Mouse (Mus musculus): Measurements from ENCODE around the gene Gipr. TPM values are rescaled to one million over a fixed set of nuclear protein-coding genes. Genes with fewer than 3 reads are reported as not detected.
"Not testable (repeated sequence)": the region's sequence is repeated elsewhere in the genome, so short reads cannot be mapped to it uniquely, and the experiment has no call there.

Gipr gene
- total RNA-seq, 2 experiments from 2014 or later: not detected

DNA sequence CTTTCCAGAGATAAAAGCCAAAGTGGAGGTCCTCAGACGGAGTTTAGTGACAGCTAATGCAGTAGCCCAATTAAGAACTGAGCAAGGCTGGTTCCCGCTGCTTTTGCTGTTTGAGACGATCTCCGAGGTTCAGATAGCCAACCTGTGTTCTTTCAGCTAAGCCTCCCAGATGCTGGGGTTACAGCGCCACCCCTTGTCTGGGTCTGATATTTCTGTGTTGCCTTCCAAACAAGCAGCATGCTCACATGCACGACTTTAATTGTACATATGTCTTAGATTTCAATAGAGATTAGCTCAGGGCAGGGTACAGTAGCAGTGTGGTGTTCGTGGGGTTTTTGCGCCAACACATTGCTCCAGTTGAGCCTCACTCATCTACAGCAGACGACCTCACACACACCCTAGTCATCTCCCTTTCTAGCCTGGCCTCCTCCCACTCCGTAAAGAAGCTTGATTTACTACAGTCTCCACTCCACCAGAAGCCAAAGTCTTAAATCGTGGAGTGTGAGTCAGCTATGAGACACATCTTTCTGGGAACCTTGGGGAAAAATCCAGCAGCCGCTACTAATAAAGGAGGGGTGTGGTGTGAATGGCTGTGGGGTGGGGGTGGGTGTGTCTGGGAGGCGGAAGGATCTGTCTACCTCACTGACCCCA is 10.0 kb downstream of the Gipr start:
- ATAC-seq (replicated peaks; ENCODE audit: low FRiP score, low TSS enrichment, poor library complexity, severe bottlenecking): no peak

DNA sequence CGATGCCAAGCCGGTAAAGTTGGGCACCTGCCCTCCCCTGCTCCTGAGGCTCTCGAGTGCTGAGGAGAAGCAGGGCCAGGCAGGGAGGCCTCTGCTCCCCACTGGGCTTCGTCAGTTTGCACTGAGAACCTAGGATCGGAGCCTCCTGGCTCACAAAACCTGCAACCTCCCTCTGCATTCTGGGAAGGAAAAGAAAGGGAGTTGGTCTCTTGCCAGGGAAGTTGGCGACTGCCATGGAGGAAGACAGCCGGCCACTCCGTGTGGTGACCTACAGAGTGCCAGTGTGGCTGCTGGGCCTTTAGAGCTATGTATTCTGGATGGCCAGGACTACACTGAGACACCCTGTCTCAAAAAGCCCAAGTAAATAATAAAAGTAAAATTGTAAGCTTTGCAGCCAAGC is 11.1 kb downstream of the Gipr start:
- ATAC-seq (replicated peaks; ENCODE audit: low FRiP score, low TSS enrichment, poor library complexity, severe bottlenecking): no peak

DNA sequence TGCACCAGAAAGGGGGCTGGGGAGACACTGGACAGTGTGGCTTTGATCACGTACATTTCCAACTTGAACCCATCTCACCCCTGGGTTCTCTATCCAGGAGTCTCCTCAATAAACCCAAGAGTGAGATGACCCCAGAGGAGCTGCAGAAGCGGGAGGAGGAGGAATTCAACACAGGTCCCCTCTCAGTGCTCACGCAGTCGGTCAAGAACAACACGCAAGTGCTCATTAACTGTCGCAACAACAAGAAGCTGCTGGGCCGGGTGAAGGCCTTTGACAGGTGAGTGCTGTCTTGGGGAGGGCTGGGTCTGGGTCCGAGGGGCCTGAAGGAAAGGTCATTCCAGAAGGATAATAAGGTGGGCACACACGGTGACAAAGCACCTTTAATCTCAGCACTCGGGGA is 14.8 kb downstream of the Gipr start:
- not testable (repeated sequence) for ATAC-seq (replicated peaks; ENCODE audit: low FRiP score, low TSS enrichment, poor library complexity, severe bottlenecking)

DNA sequence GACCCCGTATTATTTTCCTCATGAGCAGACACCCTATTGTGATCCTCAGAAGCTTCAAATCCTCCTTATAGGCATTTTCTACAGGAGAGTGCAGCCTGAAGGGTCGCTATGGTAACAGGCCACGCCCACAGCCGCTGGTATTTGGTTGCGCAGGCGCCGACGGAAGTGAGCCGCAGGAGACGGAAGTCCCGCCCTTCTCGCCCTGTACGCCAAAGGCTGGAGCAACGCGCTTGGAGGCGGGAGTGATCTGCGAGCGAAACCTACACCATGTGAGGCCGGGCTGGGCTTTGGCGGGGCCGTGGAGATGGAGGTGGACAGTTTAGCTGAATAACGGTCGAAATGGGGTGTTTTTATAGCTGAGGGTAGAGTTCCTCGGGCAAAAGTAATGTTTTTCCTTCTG is 16.3 kb downstream of the Gipr start, which contains the start of gene Snrpd2:
Gene Snrpd2 (plus strand): TSS at position 97 of the 400 bp plus-strand sequence.
- peak; percentile 81 for ATAC-seq (replicated peaks; ENCODE audit: low FRiP score, low TSS enrichment, poor library complexity, severe bottlenecking)

DNA sequence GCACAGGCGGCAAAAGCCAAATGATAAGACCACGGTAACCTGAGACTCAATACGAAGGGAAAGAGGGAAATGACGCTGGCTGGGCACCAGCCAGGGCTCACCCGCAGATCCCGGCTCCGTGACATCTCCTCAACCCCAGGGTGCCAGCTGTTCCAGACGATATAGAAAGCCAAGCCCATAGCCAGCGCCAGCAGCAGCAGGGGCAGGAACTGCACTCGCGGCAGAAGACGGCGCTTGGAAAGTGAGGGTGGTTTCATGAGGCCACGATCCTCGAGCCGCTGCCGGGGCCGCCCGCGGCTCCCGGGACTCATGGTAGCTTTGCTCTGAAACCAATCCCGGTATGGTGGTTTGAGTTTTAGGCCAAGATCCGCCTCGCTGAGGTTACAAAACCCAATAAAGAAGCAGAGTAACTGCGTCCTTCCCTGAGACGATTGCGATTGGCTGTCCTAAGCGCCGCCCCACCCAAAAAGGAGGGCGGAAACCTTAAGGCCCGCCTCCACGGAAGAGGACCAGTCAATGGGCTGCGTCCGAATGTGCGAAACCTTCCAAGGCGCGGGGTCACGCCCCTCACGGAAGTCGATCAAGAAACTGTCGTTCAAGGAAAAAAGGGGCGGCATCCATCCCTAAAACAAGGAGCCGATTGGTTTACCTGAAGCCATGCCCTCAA is 16.9 kb downstream of the Gipr start, which contains the start of gene Qpctl:
Gene Qpctl (minus strand): TSS at position 417 of the 667 bp plus-strand sequence.
- peak; percentile 92 for ATAC-seq (replicated peaks; ENCODE audit: low FRiP score, low TSS enrichment, poor library complexity, severe bottlenecking)

DNA sequence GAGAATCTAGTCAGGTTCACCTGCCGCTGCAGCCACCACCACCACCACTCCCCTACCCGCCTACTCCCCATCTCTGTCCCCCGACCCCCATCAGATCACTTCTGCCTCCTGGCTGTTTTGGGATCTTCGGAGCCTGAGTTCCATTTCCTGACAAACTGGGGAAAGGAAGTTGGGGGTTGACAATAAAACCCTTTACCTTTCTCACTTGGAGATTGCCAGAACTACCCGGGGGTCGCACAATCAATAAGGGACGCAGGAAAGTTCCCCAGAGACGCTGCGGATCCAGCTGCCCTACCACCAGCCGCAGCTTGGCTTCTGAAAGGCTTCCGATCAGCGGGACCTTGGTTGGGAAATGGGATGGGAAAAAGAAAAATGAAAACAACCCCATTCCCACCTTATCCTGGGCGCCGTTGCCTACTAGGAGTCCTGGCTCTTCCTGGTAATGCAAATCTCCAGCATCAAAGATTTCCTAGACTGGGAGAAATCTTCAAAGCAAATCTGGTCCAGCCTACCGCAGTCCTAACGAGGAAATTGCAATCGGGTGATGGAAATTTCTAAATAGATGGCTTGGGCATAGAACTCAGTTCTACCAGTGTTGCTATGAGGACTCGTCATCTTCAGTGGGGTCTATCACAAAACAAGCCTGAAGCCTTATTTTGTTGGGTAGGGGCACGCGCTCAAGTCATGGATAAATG is 17.6 kb downstream of the Gipr start:
- no peak for ATAC-seq (replicated peaks; ENCODE audit: low FRiP score, low TSS enrichment, poor library complexity, severe bottlenecking)

DNA sequence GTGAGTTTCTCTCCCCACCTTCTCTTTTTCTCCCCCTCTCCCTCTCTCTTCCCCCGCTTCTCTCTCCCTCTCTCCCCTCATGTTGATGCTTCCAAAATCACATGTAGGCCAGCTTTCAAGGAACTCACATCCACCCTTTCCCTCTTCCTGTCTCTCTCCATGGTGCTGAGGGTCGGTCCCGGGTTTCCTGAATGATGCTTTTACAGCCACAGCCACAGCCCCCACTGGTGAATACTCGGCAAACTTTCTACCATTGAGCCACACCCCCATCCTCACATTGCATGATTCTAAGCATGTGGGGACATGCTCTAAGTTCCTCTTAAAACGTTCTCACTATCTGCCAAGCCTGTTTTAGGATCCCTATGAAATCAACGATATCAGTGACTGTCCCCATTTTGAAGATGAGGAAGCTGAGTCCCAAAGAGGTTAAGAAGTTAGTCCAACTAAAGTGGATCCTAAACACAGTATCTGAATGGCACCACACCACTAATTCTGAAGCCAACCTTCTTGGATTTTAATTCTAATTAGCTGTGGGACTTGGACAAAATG is 18.4 kb downstream of the Gipr start:
- ATAC-seq (replicated peaks; ENCODE audit: low FRiP score, low TSS enrichment, poor library complexity, severe bottlenecking): no peak

DNA sequence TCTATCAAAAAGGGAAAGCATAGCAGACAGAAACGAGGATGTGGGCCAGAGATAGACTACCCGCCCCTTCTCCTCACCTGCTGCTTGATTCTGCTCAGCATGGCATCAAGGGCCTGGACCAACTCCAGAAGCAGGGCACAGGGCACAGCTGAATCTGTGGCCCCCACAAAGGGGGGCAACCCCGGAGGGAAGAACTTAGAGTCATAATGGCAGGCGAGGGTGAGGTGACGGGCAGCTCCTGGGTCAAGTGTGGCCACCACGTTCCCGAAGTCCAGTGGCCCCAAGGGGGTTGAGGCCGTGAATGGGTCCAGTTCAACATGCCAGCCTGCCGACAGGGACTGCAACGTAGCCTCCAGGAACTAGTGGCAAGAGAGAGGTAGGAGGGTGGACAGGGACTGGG is 19.1 kb downstream of the Gipr start:
- no peak for ATAC-seq (replicated peaks; ENCODE audit: low FRiP score, low TSS enrichment, poor library complexity, severe bottlenecking)

DNA sequence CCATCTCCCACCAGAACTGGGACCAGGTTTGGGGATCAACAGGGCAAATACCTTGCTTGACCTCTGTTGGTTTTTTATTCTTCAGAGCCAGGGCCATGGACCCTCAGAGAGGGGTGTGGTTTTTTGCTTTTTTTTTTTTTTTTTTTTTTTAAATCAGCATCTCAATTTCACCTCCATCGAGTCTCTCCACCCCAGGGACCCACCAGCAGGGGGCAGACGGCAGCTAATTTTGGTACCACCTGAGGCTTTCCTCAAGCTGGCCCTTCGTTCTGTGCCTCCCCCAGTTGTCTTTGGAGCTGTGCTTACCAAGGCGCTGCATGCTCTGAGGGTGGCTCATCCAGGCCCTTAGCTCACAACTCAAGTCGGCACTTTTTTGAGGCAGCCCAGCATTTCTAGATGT is 28.5 kb downstream of the Gipr start:
- ATAC-seq (replicated peaks; ENCODE audit: low FRiP score, low TSS enrichment, poor library complexity, severe bottlenecking): 0 out of 2 replicates have a peak, but pooled peaks have one; percentile 35

DNA sequence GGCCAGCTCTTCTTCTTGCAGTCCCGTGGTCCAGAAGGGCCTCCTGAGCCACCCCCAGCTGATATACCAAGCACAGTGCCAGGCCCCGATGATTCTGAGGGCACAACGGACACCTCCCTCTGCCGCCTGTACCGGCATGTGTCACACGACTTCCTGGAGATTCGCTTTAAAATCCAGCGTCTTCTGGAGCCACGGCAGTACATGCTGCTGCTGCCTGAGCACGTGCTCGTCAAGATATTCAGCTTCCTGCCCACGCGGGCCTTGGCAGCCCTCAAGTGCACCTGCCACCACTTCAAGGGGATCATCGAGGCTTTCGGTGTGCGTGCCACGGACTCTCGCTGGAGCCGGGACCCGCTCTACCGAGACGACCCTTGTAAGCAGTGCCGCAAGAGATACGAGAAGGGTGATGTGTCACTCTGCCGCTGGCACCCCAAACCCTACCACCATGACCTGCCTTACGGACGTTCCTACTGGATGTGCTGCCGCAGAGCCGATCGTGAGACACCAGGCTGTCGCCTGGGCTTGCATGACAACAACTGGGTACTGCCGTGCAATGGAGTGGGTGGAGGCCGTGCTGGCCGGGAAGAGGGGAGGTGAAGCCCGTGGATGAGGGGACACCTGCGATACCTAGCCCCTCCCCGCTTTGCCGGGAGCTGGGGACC is 29.1 kb downstream of the Gipr start:
- ATAC-seq (replicated peaks; ENCODE audit: low FRiP score, low TSS enrichment, poor library complexity, severe bottlenecking): no peak; the same call in 1 of the 2 replicates

DNA sequence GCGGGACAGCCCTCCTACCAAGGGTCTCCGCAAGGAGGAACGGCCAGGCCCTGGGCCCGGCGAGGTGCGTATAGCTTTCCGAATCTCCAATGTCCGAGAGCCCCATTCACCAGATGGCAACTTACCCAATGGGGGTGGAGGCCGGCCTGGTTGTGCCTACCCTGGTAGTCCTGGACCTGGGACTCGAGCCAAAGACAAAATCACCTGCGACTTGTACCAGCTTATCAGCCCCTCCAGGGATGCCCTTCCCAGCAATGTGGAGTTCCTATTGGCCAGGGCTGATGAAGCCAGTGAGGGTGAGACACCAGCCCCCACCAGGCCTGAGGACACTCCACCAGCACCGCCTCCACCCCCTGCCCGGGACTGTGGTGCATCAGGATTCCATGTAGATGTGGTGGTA is 29.8 kb downstream of the Gipr start:
- ATAC-seq (replicated peaks; ENCODE audit: low FRiP score, low TSS enrichment, poor library complexity, severe bottlenecking): 0 out of 2 replicates have a peak, but pooled peaks have one; percentile 11

DNA sequence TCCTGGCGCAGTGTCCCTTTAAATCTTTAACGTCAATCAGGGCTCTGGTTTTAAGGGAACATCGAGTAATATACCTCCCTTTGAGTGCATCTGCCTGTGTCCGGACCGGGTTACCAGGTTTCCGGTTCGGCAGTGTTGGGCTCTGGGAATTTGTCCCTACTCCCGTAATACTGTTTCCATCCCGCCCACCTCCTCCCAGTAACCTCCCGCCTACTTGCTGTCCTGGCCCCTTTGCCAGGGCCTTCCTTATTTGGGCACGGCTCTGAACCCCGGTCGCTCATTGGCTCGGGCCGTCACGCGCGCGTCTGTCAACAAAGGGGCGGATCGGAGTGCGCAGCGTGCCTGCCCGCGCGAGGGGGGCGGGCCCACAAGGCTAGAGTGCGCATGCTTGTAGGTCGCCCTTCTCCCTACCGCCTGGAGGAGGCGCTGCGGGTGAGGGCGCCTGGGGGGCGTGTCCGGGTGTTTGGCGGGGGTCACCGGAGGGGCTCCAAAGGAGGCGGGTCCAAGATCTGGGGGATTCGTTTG is 34.5 kb downstream of the Gipr start:
- ATAC-seq (replicated peaks; ENCODE audit: low FRiP score, low TSS enrichment, poor library complexity, severe bottlenecking): peak; percentile 98

DNA sequence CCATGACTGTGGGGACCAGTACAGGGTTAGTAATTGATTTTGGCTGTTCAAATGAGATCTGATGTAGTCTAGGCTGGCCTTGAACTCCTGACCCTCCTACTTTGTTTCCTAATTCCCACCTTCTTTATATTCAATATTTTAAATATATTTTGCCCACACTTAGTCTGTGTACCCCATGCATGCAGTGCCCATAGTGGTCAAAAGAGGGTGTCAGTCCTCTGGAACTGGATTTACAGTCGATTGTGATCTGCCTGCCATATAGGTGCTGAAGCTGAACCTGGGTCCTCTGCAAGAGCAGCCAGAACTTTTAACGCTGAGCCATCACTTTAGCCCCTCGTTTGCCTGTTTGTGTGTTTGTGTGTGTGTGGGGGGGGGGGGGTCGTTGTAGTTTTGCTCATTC is 35.3 kb downstream of the Gipr start:
- ATAC-seq (replicated peaks; ENCODE audit: low FRiP score, low TSS enrichment, poor library complexity, severe bottlenecking): 0 out of 2 replicates have a peak, but pooled peaks have one; percentile 36

DNA sequence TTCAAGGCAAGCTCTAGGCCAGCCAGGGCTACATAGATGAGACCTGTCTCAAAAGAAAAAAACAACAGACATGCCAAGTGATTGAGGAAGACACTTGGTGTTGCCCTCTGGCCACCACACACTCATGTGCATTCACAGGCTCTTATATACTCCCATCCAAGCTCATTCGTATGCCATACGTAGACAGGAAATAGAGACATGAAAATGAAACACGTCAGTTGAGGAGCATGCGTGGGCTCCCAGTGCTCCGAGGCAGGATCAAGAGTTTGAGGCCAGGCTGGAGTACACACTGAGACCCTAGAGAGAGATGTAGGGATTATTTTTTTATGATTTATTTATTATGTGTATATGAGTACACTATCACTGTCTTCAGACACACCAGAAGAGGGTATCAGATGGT is 36.5 kb downstream of the Gipr start:
- ATAC-seq (replicated peaks; ENCODE audit: low FRiP score, low TSS enrichment, poor library complexity, severe bottlenecking): no peak

DNA sequence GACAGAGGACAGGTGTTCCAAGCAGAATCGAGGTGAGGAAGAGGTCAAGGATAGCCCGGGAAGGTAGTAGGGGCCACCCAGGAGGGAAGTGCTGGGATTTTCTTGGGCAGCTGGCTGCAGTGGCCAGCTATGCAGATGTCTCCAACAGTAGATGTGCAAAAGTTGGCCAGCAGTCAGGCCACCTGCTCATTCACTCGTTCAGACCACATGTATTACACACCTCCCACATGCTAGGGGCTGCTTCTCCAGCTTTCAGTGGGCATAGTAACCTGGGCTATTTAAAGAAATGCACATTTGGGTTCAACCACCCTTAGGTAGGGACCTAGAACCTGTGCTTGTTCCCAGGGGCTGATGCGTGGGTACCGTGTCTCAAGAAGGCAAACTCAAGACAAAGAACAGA is 38.2 kb downstream of the Gipr start:
- ATAC-seq (replicated peaks; ENCODE audit: low FRiP score, low TSS enrichment, poor library complexity, severe bottlenecking): no peak

DNA sequence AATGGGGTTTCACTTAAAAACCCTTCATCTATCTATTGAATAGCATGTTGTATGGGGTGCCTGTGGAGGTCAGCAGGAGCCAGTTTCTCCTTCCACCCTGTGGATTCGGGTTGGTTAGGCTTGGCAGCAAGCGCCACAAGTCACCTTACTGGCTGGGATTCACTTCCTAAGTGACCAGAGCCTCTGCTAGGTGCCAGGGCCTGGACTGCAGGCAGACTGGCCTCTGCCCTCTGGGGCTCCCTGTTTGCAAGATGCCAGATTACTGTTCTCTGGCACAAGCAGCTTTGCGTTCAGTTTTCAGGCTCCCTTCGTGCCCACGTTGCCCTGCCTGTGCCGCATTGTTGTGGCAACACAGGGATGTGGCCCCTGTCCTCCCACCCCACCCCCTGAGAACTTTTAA is 41.2 kb downstream of the Gipr start:
- ATAC-seq (replicated peaks; ENCODE audit: low FRiP score, low TSS enrichment, poor library complexity, severe bottlenecking): no peak

DNA sequence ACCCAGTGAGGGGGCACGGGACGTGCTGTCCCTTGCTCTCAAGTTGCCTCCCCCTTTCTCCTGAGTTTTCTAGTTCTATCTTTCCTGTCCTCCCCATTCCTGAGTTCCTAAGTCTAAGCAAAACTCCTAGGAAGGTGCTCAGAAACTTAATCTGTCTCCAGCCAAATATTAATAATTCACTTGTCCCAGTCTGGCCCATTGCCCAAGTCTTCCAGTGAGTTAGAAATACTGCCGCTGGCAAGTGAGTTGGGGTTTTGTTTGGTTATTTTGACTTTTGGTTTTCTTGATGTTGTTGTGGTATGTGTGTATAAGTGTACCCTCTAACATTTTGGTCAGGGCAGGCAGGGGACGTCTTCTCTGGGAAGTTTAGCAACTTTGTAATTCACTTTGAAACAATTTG is 44.2 kb downstream of the Gipr start:
- no peak for ATAC-seq (replicated peaks; ENCODE audit: low FRiP score, low TSS enrichment, poor library complexity, severe bottlenecking)

DNA sequence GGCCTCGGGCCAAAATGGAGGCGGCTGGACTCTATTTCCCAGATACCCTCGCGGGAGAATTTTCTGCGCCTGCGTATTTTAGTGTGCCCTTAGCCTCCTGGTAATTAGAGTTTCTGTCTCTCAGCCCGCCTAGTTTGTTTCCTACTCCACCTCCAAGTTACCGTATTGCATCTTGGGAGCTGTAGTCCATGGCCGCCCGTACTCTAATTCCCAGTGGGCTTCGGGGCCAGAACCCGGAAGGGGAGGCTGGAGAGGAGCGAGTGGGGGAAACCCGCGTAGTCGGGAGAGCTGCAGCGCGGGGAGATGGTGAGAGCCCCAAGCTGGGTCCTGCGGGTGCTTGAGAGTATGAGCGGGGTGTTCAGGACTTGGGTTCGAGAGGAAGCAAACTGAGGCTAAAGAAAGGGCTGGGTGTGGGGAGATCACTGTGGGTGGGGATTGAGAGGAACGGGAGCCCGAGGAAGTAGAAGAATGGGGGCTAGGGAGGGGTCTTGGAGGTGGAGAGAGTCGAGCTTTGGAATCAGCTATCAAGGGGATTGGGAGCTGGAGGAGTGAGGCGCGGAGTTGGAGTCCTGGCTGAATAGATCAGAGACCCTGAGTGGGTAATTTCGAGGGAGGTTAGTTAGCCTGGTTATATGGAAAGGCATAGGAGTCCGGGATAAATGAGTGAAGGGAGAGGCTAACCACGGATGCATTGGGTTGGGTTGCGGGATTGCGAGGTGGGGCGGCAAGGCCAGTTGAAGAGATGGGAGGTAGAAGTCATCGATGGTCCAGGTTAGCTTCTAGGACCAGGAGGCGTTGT is 46.1 kb downstream of the Gipr start, which contains the start of gene Fbxo46:
Gene Fbxo46 (plus strand): TSS at position 229 of the 799 bp plus-strand sequence.
- ATAC-seq (replicated peaks; ENCODE audit: low FRiP score, low TSS enrichment, poor library complexity, severe bottlenecking): peak; percentile 100

DNA sequence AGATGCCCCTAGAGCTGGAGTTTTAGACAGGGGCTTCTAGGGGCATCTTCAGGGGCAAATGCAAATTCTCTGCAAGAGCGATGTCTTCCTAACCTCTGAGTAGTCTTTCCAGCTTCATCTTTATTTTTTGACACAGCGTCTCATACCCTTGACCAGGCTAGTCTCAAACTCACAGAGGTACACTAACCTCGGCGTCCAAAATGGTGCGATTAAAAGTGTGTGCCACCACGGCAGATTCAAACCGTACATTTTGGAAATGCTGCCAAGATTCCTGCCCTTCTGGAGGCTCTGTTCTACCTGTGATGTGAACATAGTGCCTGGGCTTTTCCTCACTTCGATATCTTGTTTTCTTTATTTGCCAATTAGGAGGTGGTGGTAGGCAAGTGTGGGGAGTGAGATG is 46.8 kb downstream of the Gipr start:
- no peak for ATAC-seq (replicated peaks; ENCODE audit: low FRiP score, low TSS enrichment, poor library complexity, severe bottlenecking)
